Mouse (Mus musculus) lung, embryonic 14.5 days (tissue): ENCODE measurements around the gene Col4a2. TPM values are rescaled to one million over a fixed set of nuclear protein-coding genes. Genes with fewer than 3 reads are reported as not detected.

Experiments
- ATAC-seq: fragments of 200-750 bp; cut with Nextera tagmentation; 2 replicates; pipeline ENCODE4 v1.8.0; 2017; ENCODE audit warnings: mild to moderate bottlenecking, moderate TSS enrichment, moderate library complexity; ENCODE audit not compliant: insufficient read depth
- DNase-seq: peaks from one replicate; pipeline ENCODE4 v3.0.0-alpha.2; 2015
- H3K27ac ChIP-seq: fragments of 300-500 bp; sonication (generic); 2 replicates; pipeline ENCODE4 v1.5.1; 2014; ENCODE audit warnings: low read depth, mild to moderate bottlenecking, moderate library complexity
- H3K27me3 ChIP-seq: fragments of 300-500 bp; sonication (generic); 2 replicates; pipeline ENCODE4 v1.6.1; 2014; ENCODE audit warnings: low read length, control low read depth; ENCODE audit not compliant: insufficient read depth
- H3K36me3 ChIP-seq: fragments of 300-500 bp; sonication (generic); 2 replicates; pipeline ENCODE4 v1.6.1; 2014; ENCODE audit warnings: control low read depth; ENCODE audit not compliant: insufficient read depth
- H3K4me1 ChIP-seq: fragments of 300-500 bp; sonication (generic); 2 replicates; pipeline ENCODE4 v1.6.1; 2014; ENCODE audit warnings: antibody characterized with exemption, control low read depth; ENCODE audit not compliant: insufficient read depth
- H3K4me2 ChIP-seq: fragments of 300-500 bp; sonication (generic); 2 replicates; pipeline ENCODE4 v1.6.1; 2014; ENCODE audit warnings: mild to moderate bottlenecking
- H3K4me3 ChIP-seq: fragments of 300-500 bp; sonication (generic); 2 replicates; pipeline ENCODE4 v1.5.1; 2014; ENCODE audit warnings: low read depth, low read length
- H3K9ac ChIP-seq: fragments of 300-500 bp; sonication (generic); 2 replicates; pipeline ENCODE4 v1.6.1; 2014
- H3K9me3 ChIP-seq: fragments of 300-500 bp; sonication (generic); 2 replicates; pipeline ENCODE4 v1.6.1; 2016; ENCODE audit warnings: low read depth, low read length, control low read depth
- CTCF ChIP-seq: IDR thresholded peaks from 2 replicates; pipeline ENCODE4 v1.5.1; 2016; ENCODE audit warnings: antibody characterized with exemption, low read depth
- WGBS: fragments of 180-500 bp; shearing (Covaris S2); extraction: QIAGEN DNeasy Blood & Tissue Kit; methylation state at CpG from one replicate; pipeline ENCODE4 v1.1.7; 2014; 5-methylcytosine and 5-hydroxymethylcytosine counted together
- polyA plus RNA-seq: library from polyadenylated mRNA; unstranded; fragments of >200 nt; fragmentation: Nextera tagmentation; extraction: Ambion mirVana; gene quantifications from 2 replicates; pipeline ENCODE4 v1.2.1, GENCODE M21; 2014

Gene Col4a2
- polyA plus RNA-seq, 1 experiment from 2014 or later = 111 TPM

DNA sequence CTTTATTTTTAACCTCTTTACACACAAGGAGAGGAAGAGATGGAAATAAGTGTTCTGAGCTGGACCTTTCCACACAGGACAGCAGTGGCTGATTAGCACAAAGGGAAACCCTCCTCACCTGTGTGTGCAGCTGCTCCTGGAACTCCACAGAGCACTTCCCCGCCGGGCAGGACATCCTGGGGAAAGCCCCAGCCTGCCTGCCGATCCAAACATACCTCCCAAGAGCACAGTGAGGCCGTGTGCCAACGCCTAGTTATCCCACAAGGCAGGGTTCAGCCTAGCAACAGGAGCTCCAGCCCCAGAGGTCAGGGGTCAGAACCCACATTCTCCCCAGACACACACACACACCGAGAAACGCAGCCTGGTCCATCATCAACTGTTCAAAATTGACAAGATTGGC lies 83.5 kb downstream of the Col4a2 start:
- Histone ChIP-seq H3K9me3 (no peaks in the 10 kb centered on the region; the same call in 1 of the 2 replicates), H3K4me2 (no peak overlapping the region), H3K27ac (peak overlapping the region; percentile 69; the same call in 1 of the 2 replicates), H3K4me1 (peaks cover 25% of the 10 kb centered on the region), H3K27me3 (no peaks in the 10 kb centered on the region), H3K9ac (no peak overlapping the region), H3K4me3 (no peak overlapping the region), H3K36me3 (no peaks in the 10 kb centered on the region; the same call in 1 of the 2 replicates)
- DNase-seq (peak; percentile 45), ATAC-seq (no peak)
- no peak for TF ChIP-seq CTCF
- WGBS = 47% methylated on average over 7 of the region's 7 CpGs

DNA sequence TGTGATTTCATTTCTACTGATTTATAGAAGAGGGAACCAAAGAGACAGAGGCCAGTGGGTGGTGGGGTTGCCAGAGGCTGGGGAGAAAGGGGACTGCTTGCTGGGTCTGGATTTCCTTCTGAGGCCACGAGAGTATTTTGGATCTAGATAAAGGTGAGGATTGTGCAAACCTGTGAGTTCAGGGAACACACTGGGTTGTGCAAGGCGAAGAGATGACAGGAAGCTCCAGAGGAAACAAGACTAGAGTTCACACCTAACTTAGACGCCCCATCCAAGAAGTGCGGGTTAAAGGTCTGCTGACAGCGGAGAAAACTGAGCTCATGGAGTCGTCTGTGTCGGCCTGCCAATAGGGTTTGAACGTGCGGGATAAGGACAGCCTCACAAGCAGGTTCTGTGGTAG lies 84.5 kb downstream of the Col4a2 start:
- no peak for TF ChIP-seq CTCF

DNA sequence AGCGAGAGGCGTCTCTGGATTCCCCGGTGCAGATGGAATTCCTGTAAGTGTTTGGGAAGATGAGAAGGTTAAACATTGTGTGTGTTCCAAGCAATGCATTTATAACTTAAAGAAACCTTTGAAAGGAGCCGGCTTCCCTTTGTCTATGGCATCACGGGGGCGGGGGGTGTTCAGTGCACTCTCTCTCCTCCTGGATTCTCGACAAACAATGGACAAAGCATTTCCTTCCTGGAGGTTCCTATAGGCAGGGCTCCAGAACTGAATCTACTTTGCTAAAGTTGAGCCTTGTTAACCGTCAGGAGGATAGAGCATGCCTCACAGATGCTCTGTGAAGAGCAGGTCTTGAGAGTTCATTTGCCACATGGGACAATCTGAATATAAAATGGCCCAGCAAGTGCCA lies 87.1 kb downstream of the Col4a2 start:
- WGBS = 27% methylated on average over 8 of the region's 8 CpGs
- H3K9me3 ChIP-seq = no peaks in the 10 kb centered on the region
- TF ChIP-seq CTCF = no peak
- peaks cover 32% of the 10 kb centered on the region for H3K36me3 ChIP-seq
- peak overlapping the region; percentile 78 for H3K27ac ChIP-seq
- no peak for ATAC-seq
- no peak overlapping the region for H3K4me3 ChIP-seq
- no peak overlapping the region for H3K4me2 ChIP-seq
- peaks cover 8% of the 10 kb centered on the region; the same call in 1 of the 2 replicates for H3K4me1 ChIP-seq
- DNase-seq = peak; percentile 60
- H3K27me3 ChIP-seq = no peaks in the 10 kb centered on the region
- no peak overlapping the region for H3K9ac ChIP-seq

More for the DNA sequence above, 84.5 kb downstream of the Col4a2 start:
- Histone ChIP-seq H3K4me1 (peaks cover 25% of the 10 kb centered on the region), H3K4me3 (no peak overlapping the region), H3K27me3 (no peaks in the 10 kb centered on the region), H3K27ac (no peak overlapping the region; the same call in 1 of the 2 replicates), H3K9me3 (no peaks in the 10 kb centered on the region; the same call in 1 of the 2 replicates), H3K4me2 (no peak overlapping the region), H3K36me3 (peaks cover 9% of the 10 kb centered on the region; the same call in 1 of the 2 replicates), H3K9ac (no peak overlapping the region)
- no peak for ATAC-seq
- DNase-seq = no peak
- WGBS = 71% methylated on average over 9 of the region's 9 CpGs

DNA sequence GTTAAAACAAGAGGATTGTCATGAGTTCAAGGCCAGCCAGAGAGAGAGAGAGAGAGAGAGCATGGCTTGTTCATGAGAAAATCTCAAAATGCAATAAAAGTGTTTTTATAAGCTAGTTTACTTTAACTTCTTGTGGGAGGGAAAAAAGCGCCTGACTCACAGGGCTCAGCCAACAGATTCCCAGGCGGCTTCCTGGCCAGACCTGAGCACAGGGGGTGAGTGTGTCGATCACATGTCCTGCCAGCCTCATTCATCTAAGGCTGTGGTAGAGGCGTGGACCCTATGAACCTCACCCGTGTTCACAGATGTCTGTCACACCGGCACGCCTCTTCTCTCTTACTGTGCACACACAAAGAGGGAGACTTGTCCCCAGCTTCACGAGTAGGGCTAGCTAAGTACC lies 87.6 kb downstream of the Col4a2 start:
- no peak for TF ChIP-seq CTCF
- ATAC-seq = peak; percentile 62
- H3K4me1 ChIP-seq = peaks cover 8% of the 10 kb centered on the region; the same call in 1 of the 2 replicates
- no peak overlapping the region for H3K4me2 ChIP-seq
- peak; percentile 65 for DNase-seq
- H3K36me3 ChIP-seq = peaks cover 33% of the 10 kb centered on the region
- H3K4me3 ChIP-seq = no peak overlapping the region
- no peak overlapping the region for H3K9ac ChIP-seq
- 36% methylated on average over 8 of the region's 8 CpGs for WGBS
- no peaks in the 10 kb centered on the region for H3K9me3 ChIP-seq
- peak overlapping the region; percentile 78 for H3K27ac ChIP-seq
- no peaks in the 10 kb centered on the region for H3K27me3 ChIP-seq

DNA sequence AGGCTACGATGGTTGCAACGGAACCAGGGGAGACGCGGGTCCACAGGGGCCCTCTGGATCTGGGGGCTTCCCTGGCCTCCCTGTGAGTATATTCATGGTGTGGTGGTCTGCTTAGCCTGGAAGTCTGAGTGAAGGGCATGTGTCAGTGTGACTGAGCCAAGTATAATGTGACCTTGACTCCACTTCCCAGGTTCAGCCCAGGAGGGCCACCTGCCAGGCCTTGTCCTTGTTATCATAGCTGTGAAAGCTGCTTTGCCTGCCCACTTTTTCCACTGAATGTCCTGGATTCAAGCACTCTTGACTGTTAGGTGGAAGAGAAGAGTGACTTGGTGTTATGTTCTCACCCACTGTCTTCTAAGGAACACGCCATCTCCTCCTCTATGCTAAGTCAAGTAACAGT lies 88.6 kb downstream of the Col4a2 start:
- Histone ChIP-seq H3K4me1 (peaks cover 14% of the 10 kb centered on the region; the same call in 1 of the 2 replicates), H3K9ac (no peak overlapping the region), H3K4me3 (no peak overlapping the region), H3K9me3 (no peaks in the 10 kb centered on the region), H3K36me3 (peaks cover 33% of the 10 kb centered on the region), H3K27ac (peak overlapping the region; percentile 78; the same call in 1 of the 2 replicates), H3K4me2 (no peak overlapping the region), H3K27me3 (no peaks in the 10 kb centered on the region)
- no peak for TF ChIP-seq CTCF
- no peak for ATAC-seq
- DNase-seq = no peak
- 93% methylated on average over 5 of the region's 5 CpGs for WGBS

DNA sequence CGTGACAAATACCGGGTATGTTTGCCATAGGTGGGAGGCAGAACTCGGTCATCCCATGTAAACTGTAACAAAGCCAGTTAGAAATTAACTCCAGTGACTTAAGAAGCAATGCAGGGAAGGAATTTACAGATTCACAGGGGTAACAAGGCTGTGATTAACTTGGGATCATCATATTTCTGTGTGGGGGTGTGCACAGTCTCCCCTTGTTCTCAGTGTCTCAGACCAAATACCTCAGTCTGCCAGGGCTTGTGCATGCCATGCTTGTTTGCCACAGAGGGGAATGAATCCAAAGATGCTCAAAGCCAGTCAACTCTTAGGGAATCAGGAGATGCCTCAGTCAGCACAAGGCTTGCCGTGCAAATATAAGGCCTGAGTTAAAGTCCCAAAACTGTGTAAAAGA lies 89.6 kb downstream of the Col4a2 start:
- ATAC-seq = no peak
- Histone ChIP-seq H3K27ac (no peak overlapping the region), H3K9ac (no peak overlapping the region), H3K4me2 (no peak overlapping the region), H3K9me3 (no peaks in the 10 kb centered on the region), H3K27me3 (no peaks in the 10 kb centered on the region), H3K4me1 (peaks cover 14% of the 10 kb centered on the region; the same call in 1 of the 2 replicates), H3K4me3 (no peak overlapping the region), H3K36me3 (peaks cover 37% of the 10 kb centered on the region)
- WGBS = 93% methylated on average over 4 of the region's 4 CpGs
- no peak for TF ChIP-seq CTCF
- no peak for DNase-seq

DNA sequence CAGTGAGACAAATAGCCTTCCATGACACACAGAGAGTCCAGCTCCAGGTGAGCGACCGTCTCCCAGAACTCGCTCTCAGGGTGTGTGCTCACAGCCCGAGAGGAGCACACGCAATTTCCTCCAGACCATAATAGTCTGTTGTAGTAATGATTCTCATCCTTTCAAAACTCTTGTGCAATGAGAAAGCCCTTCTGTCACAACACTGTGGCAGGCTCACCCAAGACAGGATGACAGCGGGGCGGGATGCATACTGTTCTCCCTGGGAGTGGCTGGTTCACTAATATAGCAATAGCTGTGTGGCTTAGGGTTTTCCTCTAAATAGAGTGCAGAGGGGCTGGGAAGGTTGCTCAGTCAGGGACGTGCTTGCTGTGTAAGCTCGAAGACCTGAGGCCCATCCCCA lies 91.2 kb downstream of the Col4a2 start:
- ATAC-seq = no peak
- TF ChIP-seq CTCF = no peak
- no peak for DNase-seq
- Histone ChIP-seq H3K9me3 (no peaks in the 10 kb centered on the region), H3K4me2 (no peak overlapping the region), H3K9ac (no peak overlapping the region), H3K27me3 (no peaks in the 10 kb centered on the region), H3K4me3 (no peak overlapping the region), H3K27ac (no peak overlapping the region), H3K36me3 (peaks cover 44% of the 10 kb centered on the region), H3K4me1 (peaks cover 14% of the 10 kb centered on the region; the same call in 1 of the 2 replicates)
- WGBS = 87% methylated on average over 9 of the region's 9 CpGs
